Comparison of ENCODE assay signal across 17 mouse cellular contexts in genomic region chr10:116726031-116726430, GRCm38 (mm10).
"Had no signal": no experiment of that assay in that cellular context is flagged by ENCODE, and none has a peak within 500 bp of the region (broad histone marks: within the 10 kb centered on the region; RNA-seq: fewer than 3 reads in every experiment).

No protein-coding gene starts in this region.

- ATAC-seq: liver, embryonic 12.5 days; liver, postnatal 0 days; lung, postnatal 0 days; midbrain, embryonic 13.5 days; midbrain, embryonic 15.5 days; midbrain, embryonic 16.5 days had no signal

- DNase-seq: left cerebral cortex, postnatal 4 days; liver; liver, embryonic 13.5 days; liver, postnatal 0 days; lung, adult 18-20 months; lung, adult 2 months; lung, embryonic 14.5 days; lung, postnatal 10 days; lung, postnatal 14 days; lung, postnatal 36 days; lung, postnatal 4 days; midbrain, embryonic 14.5 days had no signal
